Mouse (Mus musculus) kidney, adult 9 months (tissue): ENCODE measurements around the gene Ppp1r9b.

ENCODE experiments used
- DNase-seq: peaks from one replicate; pipeline ENCODE4 v3.0.0; 2022

The Ppp1r9b gene

DNA sequence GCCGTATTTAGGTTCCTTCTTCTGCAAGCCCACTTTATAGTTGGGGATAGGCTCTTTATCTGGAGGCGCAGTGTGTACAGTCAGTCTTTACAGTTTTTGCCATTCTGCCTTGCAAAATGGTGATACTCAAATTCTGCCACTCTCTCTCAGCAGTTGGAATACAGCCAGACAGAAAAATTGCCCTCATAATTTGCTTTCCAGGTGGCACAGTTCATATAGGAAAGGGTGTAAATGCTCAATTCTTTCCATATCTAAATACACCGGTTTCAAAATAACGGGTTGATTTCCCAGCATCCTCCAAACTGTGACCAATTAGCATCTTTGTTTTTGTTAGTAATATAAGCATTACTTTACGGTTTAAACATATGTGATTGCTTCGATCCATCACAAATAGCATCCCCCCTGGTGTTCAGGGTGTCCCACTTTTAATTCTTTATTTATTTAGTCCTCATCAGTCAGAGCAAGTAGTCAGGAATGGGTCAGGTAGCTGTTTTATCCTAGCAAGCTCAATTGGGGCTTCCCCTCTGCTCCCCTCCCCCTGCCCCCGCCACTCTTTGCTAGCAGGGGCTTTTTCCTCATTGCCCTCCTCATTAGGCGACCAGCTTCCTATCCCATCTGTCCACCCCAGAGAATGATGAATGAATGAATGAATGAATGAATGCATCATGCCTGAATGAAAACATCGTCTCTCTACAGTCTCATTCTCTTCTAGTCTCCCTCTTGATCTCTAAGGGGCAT lies 12.5 kb upstream of the Ppp1r9b start:
- no peak for DNase-seq

DNA sequence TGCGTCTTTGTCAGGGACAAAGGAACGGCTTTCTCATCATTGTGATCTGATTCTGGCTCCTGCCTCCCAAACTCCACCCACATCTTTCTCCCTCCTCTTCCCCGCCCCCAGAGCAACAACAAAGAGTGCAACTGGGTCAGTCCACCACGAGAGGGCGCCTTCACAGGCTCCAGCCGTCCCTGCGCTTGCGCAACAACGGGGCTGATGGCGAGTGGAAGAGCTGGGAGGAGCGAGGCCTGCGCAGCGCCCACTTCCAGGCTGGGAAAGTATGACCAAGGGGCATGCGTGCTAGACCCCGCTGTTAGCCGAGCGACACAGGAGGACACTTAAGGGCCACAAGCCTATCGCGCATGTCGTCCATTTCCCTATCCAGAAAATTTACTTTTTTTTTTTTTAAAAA lies 11.9 kb upstream of the Ppp1r9b start:
- peak; percentile 95 for DNase-seq

DNA sequence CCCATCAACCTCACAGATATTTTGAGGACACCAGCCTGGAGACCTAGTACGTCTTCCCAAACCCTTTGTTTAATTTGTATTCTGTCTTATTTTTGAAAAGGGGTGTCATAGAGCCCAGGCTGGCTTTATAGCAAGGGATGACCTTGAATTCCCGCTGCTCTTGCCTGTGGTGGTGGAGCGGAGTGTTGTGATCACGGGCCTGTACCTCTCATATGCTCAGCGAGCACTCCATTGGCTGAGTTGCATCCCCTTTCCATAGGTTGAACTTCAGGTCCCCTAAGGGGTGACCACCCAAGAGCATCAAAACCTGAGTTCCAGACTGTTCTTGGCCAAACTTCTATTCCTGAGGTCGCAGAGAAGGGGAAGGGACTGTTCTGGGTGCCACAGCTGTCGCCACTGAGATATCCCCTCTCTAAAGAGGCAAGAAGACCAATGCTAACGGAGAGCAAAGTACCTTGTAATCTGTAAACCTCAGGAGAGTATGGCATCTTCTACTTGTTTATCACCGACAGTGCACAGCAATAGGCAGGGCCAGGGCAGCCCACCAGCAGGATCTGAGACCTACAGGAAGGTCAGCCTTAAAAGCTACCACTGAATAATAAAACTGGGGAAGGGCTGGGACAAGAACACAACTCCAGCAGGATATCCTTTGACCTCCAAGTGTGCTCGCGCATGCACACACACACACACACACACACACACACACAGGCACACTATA lies 11.2 kb upstream of the Ppp1r9b start:
- DNase-seq, result no peak

DNA sequence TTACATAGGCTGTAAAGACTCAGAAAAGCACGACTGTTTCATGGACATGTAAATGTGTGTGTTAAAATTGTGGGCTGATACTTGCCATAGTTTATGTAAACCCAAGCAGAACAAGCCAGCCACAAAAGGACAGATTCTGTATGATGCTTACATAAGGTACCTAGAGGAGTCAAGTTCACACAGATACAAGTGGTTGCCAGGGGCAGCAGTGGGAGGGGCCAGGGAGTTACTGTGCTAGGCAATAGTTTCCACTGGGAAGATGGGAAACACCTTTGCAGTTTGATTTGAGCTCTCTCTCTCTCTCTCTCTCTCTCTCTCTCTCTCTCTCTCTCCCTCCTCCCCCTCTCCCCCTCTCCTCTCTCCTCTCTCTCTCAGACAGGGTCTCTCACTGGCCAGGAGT lies 5.7 kb upstream of the Ppp1r9b start:
- no peak for DNase-seq

DNA sequence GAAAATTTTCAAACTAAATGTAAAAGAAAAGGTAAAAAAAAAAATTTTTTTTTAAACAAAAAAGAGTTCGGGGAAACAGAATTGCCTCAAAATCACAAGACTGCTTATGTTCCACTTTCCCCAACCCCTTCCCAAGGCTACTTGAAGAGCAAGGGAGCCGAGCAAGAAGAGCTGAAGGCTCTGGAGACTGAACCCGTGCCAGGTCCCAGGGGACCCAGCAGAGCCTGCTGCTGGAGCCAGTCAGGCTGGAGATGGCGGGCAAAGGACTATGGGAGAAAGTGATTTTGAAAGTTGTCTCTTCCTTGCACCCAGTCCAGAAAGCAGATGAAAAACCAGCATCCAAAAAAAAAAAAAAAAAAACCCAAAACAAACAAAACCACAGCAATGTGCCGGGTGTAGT lies 5.0 kb upstream of the Ppp1r9b start:
- no peak for DNase-seq

DNA sequence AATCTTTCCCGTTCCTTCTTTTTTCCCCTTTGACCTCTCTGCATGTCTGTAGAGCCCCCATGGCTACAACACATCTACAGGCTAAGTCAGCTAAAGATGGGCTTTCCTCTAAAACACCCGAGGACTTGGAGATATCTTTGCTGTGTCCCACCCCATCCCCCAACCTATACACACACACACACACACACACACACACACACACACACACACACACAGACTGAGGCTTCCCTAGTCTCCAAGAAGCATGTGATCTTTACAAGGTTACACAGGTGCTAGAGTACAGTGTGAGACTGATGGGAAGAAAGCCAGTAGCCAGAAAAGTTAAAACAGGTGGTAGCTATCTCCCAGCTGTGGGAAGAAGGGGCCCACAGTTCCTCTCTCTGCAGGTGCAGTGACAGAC lies 4.4 kb upstream of the Ppp1r9b start:
- no peak for DNase-seq

DNA sequence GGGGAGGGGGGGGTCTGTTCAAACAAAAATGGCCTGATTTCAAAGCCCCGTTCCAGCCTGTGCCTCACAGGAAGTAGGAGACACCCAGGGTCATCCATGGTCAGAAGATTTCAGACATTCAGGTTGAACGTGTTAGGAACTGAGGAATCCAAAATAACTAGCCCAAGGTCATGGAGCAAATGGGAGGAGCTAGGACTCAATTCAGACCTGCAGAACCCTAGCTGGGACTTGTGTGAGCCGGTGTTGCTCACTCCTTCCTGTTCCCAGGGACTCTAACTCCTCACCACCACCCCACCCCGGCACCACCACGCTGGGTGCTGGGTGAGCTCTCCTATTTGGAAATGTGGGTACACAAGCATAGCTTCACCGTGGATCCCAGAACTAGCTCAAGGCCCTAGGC lies 3.5 kb upstream of the Ppp1r9b start:
- no peak for DNase-seq

DNA sequence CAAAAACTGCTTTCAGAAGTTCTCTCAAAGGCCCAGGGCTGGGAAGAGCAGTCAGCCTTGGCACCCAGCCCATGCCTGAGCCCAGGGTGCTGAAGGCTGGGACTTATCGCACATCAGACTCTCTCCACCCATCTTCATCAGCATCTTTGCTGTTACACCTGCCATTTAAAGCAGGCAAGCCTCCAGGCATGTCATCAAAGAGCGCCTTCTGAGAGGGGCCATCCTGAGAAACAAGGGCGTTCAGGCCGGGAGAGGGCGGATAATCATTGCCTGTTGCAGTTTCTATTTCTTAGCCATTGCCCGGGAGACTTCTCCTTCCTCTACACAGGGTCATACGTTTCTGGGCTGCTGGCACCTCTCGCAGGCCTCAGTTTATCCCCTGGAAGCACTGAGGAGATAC lies 3.0 kb upstream of the Ppp1r9b start:
- no peak for DNase-seq

DNA sequence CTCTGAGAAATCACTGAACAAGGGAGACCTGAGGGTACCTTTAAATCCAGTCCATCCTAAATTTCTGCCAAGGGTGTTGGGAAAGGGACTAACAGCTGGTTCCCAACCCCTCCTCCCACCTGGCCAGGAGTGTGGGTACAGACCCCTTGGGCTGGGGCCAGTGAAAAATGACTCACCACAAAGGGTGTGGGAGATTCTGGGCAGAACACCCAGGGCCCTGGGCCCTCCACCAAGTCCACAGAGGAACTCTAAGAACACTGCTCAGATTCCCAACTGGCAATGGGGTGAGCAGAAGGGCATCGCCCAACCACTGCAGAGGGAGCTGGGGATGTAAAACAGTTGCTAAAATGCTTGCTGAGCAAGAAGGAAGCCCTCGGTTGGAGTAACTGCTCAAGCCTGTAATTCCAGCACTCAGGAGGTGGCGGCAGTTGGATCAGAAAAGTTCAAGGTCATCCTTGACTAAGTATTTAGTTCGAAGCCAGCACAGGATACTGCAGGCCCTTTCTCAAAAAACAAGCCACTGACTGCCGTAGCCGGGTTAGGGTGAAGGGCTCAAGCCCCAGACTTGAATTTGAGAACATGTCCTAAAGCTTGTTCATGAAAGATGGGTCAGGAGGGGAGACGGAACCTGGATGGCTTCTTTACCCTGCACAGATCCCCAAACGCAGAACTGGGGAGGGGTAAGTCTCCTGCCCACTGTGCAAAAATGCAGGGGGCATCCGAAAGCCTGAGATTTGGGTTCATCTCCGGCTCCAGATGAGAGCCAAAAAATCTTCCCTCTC lies 1.9 kb upstream of the Ppp1r9b start:
- DNase-seq, result no peak

DNA sequence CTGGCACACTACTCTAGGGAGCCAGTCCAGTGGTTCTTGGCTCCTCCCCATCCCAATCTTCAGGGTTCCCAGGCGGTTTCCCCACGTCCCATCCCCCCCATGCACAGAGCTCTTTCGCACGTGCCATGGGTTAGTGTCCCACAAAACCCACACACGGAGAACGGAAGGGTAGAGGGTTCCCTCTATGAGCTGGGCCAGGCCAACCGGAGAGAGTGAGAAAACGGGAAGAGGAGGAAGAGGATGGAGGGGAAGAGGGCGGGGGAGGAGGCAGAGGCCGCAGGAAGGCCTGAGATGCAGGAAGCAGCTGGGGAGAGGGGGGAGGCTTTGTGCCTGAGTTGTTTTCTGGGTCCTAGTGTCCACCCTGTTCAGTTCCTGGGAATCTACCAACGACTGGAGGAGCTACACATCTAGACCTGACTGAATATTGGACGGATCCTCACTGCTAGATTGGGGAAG lies 1.2 kb upstream of the Ppp1r9b start:
- DNase-seq, result peak; percentile 89

DNA sequence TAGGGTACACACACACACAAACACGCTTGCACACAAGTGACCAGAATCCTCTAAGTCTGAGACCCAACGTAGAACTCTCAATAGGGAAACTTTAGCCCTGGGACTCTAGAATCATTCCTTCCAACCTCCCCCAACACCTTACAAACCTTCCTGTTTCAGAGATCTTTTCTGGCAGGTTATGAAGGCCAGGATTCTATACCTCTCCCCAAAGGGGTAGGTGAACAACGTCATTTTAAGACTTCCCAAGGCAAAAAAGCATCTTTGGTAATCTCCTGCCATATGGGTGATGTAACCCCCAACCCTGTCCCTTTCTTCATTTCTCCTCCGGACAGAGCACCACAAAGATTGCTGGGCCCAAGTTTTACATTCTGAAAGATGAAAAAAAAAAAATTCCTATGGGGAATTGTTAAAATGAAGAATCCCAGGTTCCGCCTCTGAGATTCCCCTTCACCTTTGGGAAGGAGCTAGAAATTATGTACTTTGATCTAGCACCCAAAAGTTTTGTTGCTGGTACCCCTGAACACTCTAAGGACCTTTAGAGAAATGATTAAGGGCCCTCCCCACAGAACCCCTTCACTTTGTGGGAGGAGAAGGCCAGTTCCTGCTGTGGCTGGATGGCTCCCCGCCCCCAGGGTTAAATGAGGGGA lies 610 bp upstream of the Ppp1r9b start:
- no peak for DNase-seq

DNA sequence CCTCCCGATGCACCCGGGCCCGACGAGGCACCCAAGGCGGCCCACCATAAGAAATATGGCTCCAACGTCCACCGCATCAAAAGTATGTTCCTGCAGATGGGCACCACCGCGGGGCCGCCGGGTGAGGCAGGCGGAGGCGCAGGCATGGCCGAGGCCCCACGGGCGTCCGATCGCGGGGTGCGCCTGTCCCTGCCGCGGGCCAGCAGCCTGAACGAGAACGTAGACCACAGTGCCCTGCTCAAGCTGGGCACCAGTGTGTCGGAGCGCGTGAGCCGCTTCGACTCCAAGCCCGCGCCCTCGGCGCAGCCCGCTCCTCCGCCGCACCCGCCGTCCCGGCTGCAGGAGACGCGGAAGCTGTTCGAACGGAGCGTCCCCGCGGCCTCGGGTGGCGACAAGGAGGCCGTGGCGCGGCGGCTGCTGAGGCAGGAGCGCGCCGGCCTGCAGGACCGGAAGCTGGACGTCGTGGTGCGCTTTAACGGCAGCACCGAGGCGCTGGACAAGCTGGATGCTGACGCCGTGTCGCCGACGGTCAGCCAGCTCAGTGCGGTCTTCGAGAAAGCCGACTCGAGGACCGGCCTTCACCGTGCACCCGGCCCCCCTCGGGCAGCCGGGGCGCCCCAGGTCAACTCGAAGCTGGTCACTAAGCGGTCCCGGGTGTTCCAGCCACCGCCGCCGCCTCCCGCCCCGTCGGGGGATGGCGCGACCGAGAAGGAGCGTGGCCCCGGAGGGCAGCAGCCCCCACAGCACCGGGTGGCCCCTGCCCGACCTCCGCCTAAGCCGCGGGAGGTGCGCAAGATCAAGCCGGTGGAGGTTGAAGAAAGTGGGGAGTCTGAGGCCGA lies 1.0 kb downstream of the Ppp1r9b start:
- no peak for DNase-seq

DNA sequence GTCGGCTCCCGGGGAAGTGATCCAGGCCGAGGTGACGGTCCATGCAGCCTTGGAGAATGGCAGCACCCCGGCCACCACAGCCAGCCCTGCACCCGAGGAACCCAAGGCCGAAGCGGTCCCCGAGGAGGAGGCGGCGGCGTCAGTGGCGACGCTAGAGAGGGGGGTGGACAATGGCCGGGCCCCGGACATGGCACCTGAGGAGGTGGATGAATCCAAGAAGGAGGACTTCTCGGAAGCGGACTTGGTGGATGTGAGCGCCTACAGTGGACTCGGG lies 1.6 kb downstream of the Ppp1r9b start:
- no peak for DNase-seq

DNA sequence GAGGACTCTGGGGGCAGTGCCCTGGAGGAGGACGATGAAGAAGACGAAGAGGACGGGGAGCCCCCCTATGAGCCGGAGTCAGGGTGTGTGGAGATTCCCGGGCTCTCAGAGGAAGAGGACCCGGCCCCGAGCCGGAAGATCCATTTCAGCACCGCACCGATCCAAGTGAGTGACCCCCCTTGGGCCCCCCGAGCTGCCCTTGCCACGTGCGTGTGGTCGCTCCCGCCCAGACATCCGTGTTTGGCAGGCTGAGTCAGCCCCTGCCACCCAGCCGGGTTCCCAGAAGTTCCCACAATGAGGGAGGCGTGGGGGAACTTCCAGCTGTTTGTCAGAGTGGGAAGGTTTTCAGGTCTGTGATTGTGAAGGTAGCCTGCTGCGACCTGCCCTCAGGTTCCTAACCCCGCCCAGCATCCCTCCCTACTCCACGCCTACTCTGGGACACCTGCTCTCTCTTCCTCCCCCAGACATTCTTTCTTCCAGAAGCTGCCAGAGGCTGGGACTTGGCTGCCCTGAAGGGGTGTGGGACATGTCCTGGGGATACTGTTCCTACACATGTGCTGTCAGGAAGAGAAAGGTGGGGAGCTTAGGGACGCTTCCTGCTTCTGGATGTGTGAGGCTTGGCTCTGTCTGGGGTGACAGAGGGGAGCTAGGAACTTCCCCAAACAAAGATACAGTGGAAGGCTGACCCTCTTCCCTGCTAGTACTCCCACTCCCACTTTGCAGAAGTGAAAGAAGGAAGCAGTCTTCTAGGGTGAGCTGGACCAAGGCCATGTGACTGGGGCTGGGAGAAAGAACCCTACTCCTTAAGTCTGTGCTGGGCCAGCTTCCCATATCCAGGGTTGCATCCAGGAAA lies 2.1 kb downstream of the Ppp1r9b start:
- DNase-seq, result peak; percentile 64

DNA sequence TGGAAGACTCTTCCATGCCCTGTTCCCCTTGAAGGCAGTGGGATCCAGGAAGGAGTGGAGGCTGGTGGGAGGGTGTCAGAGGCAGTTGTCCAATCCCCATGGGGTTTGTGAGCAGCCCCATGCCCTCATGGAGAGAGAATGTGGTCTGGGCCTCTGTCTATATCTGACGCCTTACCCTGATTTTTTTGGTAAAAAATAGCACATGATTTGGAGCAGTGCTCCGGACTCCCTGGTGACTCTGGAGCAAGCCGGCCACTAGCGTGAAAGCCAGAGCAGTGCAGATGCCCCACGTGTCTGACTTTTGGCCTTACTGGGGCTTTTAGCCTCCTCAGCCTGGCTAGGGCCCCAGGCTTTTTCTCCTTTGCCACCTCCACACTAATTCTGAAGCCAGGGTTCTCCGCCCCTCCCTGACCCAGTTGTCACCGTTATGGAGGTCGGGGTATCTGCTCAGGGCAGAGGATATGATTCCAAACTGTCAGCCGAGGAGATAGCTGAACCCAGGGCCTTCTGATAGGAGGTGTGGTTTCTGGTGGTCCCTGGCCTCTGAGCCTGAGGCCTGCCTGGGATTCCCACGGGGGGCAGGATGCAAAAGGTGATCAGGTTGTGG lies 3.5 kb downstream of the Ppp1r9b start:
- no peak for DNase-seq

DNA sequence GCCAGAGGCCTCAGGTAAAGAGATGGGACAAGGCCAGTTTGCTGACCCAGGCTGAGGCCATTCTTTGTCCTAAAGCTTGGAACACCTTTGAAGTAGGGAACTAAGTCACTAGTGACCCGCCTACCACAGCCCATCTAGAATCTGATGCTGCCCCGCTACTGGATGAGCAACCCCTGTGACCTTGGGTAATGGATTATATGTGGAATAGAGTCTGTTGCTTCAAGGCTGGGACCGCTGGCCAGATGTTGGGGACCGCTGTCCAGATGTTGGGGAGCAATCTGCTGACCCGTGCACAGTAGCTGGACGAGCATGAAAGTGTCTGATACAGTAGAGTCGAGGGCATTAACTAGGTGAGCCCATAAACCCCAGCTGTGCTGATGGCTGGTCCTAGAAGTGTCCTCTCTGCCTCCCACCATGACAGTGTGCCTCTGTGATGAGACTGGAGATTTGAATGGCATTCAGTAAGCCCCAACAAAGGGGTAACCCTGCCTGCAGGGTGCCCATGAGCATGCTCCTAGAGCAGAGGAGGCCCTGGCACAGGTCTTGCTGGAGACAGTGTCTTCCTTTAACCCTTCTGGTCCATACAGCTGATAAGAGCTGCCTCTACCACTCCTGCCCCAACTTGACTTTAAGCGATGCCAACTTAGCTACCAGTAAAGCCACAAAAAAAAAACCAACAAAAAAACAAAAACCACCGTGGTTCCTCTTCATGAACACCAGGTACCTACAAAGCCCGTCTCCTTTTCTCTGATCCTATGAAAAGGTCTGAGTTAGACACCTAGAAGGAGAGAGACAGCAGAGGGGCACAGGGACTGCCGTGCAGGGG lies 4.3 kb downstream of the Ppp1r9b start:
- DNase-seq, result no peak

DNA sequence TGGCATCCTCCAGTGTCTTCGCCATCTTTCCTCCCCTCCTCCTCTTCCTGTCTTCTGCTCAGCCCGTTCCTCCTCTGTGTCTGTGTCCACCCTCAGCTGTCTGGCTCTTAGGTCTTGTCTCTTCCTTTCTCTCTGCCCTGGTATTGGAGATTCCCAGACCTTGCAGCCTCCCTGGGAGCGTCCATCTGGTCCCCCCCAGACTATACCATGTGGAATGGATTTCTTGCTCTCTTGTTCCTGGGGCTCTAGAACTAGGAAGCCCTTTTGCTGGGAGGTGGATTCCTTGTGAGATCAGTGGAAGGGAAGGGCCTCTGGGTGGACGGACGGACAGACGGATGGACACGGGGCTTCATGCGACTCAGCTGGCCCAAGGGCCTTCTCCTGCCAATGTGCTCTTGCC lies 5.3 kb downstream of the Ppp1r9b start:
- DNase-seq, result no peak

DNA sequence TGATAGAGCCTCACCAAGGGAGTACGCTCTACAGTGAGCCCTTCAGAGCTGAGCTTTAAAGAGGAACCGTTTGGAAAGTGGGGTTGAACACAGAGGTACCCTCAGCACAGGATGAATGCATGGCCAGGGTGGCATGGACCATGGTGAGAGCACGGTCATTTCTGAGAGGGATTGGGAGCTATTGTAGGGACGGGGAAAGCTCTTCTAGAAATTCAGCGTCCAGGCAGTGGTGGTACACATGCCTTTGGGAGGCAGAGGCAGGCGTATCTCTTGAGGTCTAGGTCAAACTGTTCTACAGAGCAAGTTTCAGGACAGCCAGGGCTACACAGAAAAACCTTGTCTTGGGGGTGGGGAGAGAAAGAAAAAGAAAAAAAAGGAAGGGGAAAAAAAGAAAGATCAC lies 6.1 kb downstream of the Ppp1r9b start:
- no peak for DNase-seq

DNA sequence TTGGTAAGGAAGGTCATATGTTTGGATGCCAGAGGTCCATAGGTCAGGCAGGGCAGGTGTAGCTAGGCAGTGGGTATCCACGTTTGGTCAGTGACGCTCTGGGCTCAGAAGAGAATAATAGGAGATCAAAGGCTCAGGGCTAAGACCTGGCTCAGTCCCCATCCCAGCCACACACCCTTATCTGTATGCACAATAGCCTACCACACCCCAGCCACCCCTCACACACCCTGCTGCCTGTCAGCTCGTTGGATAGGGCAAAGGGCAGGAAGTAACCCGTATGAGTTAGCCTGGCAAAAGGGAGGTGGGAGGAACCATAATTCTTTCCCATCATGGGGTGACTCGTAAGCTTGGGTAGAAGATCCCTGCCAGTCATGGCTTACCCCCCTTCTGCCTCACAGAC lies 6.8 kb downstream of the Ppp1r9b start:
- DNase-seq, result no peak

DNA sequence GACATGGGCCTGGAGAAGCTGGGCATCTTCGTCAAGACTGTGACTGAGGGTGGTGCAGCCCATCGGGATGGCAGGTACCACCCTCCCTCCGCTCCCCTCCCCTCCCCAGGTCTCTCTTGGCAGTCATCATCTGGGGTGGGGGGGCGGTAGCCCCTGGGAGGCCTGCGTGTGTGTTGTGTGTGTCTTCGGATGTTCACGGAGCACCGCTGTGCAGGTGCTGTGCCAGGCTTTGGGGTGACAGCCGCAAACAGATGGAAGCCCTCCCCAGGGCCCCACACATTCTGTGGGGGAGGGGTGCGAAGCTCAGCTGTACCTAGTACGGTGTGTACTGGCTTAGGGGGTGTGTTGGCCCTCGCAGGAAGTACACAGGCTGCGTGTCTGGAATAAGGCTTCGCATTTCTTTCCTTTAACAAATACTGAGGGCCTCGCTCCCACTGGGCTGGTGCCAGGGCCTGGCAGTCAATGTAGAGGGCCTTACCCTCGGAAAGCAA lies 7.3 kb downstream of the Ppp1r9b start:
- no peak for DNase-seq
